Mouse (Mus musculus) gastrocnemius, adult 2 months (tissue): ENCODE results near the gene Atxn7l3. TPM values are rescaled to one million over a fixed set of nuclear protein-coding genes. Genes with fewer than 3 reads are reported as not detected.

Experiments
- DNase-seq: peaks from one replicate; pipeline ENCODE4 v3.0.0; 2022
- H3K27ac ChIP-seq: fragments of 200-600 bp; 2 replicates; pipeline ENCODE4 v1.8.1; 2022; ENCODE audit warnings: mild to moderate bottlenecking
- H3K4me3 ChIP-seq: fragments of 200-600 bp; 2 replicates; pipeline ENCODE4 v1.8.1; 2022; ENCODE audit warnings: mild to moderate bottlenecking, moderate library complexity
- CTCF ChIP-seq: fragments of 200-600 bp; IDR thresholded peaks from 2 replicates; pipeline ENCODE4 v1.8.1; 2022; ENCODE audit warnings: antibody characterized with exemption, mild to moderate bottlenecking, moderate library complexity
- intact Hi-C: fragments of 180-260 bp; cut with DNase I; formaldehyde crosslinking; loops from one replicate; pipeline ENCODE4 v1.15.1; 2025
- total RNA-seq, 2 experiments: library from RNA; stranded (reverse); gene quantifications; 2 replicates each; pipeline ENCODE4 v1.2.3; 2021

Atxn7l3 gene
- total RNA-seq, 2 experiments from 2014 or later: 12.0 to 12.6 TPM

- intact Hi-C loops: loop anchor here (1.0 to 5.0 kb wide), 3 partner anchors 18 to 164 kb away; partner anchors contain the start of gene BC030867
- peak; percentile 32 for DNase-seq
- Histone ChIP-seq H3K27ac (peak overlapping the region; percentile 98), H3K4me3 (peak overlapping the region; percentile 33)
- no peak for TF ChIP-seq CTCF
Measured at GRCm38 (mm10) chr11:102266631-102267355, 29.6 kb downstream of the Atxn7l3 start.

- DNase-seq: no peak
- intact Hi-C loops: loop anchor here (2.0 to 5.0 kb wide), 2 partner anchors 17 to 124 kb away; partner anchors contain the start of gene BC030867
- H3K27ac ChIP-seq: no peak overlapping the region
Measured at GRCm38 (mm10) chr11:102265816-102266215, 30.6 kb downstream of the Atxn7l3 start.

GRCm38 (mm10) chr11:102263211-102263610, 33.2 kb downstream of the Atxn7l3 start:
- no peak for TF ChIP-seq CTCF
- Histone ChIP-seq H3K4me3 (no peak overlapping the region), H3K27ac (no peak overlapping the region)
- no peak for DNase-seq
- intact Hi-C loops: no loop called here

More at GRCm38 (mm10) chr11:102265816-102266215, 30.6 kb downstream of the Atxn7l3 start:
- no peak for TF ChIP-seq CTCF
- no peak overlapping the region for H3K4me3 ChIP-seq

GRCm38 (mm10) chr11:102258521-102258920, 37.9 kb downstream of the Atxn7l3 start:
- DNase-seq: no peak
- TF ChIP-seq CTCF: peak; percentile 38
- H3K4me3 ChIP-seq: no peak overlapping the region
- intact Hi-C loops: no loop called here
- H3K27ac ChIP-seq: no peak overlapping the region

GRCm38 (mm10) chr11:102258095-102258494, 38.3 kb downstream of the Atxn7l3 start:
- DNase-seq: no peak
- Histone ChIP-seq H3K4me3 (no peak overlapping the region), H3K27ac (no peak overlapping the region)
- intact Hi-C loops: no loop called here
- no peak for TF ChIP-seq CTCF

GRCm38 (mm10) chr11:102257514-102257913, 38.9 kb downstream of the Atxn7l3 start:
- Histone ChIP-seq H3K4me3 (no peak overlapping the region), H3K27ac (no peak overlapping the region)
- intact Hi-C loops: no loop called here
- TF ChIP-seq CTCF: peak; percentile 39; the same call in 1 of the 2 replicates
- DNase-seq: no peak

- TF ChIP-seq CTCF: no peak
- DNase-seq: no peak
- no peak overlapping the region for H3K27ac ChIP-seq
- H3K4me3 ChIP-seq: peak overlapping the region; percentile 81
- intact Hi-C loops: loop anchor here (2.0 kb wide), 1 partner anchor 17 kb away; no protein-coding TSS in a partner anchor
Measured at GRCm38 (mm10) chr11:102249351-102250090, 46.9 kb downstream of the Atxn7l3 start.

GRCm38 (mm10) chr11:102248630-102249230, 47.7 kb downstream of the Atxn7l3 start, which contains the start of gene BC030867:
Gene BC030867 (plus strand): TSS chr11:102248882.
- no peak within 1 kb of the TSS for H3K27ac ChIP-seq
- peak; percentile 91 for DNase-seq
- TF ChIP-seq CTCF: peak; percentile 78
- intact Hi-C loops: loop anchor here (1.0 to 2.0 kb wide), 2 partner anchors 18 kb away; partner anchors contain the start of gene Hdac5
- H3K4me3 ChIP-seq: peak within 1 kb of the TSS; percentile 81

- peak; percentile 37; the same call in 1 of the 2 replicates for TF ChIP-seq CTCF
- intact Hi-C loops: no loop called here
- no peak overlapping the region for H3K27ac ChIP-seq
- H3K4me3 ChIP-seq: no peak overlapping the region
- no peak for DNase-seq
Measured at GRCm38 (mm10) chr11:102246871-102247270, 49.6 kb downstream of the Atxn7l3 start.

GRCm38 (mm10) chr11:102246273-102246635, 50.2 kb downstream of the Atxn7l3 start:
- Histone ChIP-seq H3K4me3 (no peak overlapping the region), H3K27ac (no peak overlapping the region)
- intact Hi-C loops: no loop called here
- no peak for DNase-seq
- no peak for TF ChIP-seq CTCF

- no peak for TF ChIP-seq CTCF
- DNase-seq: no peak
- no peak overlapping the region for H3K27ac ChIP-seq
- peak overlapping the region; percentile 65 for H3K4me3 ChIP-seq
- intact Hi-C loops: no loop called here
Measured at GRCm38 (mm10) chr11:102245581-102246272, 50.7 kb downstream of the Atxn7l3 start.

GRCm38 (mm10) chr11:102244926-102245449, 51.4 kb downstream of the Atxn7l3 start:
- intact Hi-C loops: no loop called here
- no peak for TF ChIP-seq CTCF
- DNase-seq: peak; percentile 69
- peak overlapping the region; percentile 65 for H3K4me3 ChIP-seq
- peak overlapping the region; percentile 46; the same call in 1 of the 2 replicates for H3K27ac ChIP-seq
